Comparison of ENCODE assay signal across 7 mouse cellular contexts in the genomic region with DNA sequence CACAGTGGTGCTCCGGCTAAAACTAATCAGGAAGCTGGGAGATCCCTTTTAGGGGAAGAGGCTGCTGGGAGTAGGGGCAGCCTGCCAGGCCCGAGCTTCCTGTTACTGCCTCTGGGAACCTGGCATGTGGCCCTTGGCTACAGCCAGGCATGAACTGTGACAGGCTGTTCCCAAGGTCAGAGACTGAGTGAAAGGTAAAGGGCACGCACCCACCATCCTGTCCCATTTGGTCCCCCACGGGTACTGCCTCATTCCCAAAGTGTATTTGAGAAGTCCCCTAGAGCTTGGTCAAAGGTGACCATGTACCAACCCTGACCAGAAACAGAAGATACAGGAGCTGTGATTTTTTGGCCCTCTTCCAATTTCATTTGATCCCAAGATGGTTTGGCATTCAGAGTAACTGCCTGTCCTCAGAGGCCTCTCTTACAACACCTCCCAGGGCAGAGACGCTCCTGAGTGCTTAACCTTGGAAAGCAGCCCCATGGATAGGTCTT. TPM values are rescaled to one million over a fixed set of nuclear protein-coding genes. Genes with fewer than 3 reads are reported as not detected.
A peak's percentile ranks its signal among the peaks of the same experiment; 100 is the strongest.
DNase-seq lines count a peak whose midpoint lies in the region; ATAC-seq lines count a peak whose summit lies in the region.

No protein-coding gene starts in this region.

- no peaks in the 10 kb centered on the region for H3K9me3 ChIP-seq in heart, embryonic 12.5 days (replicated peaks)

- H3K4me2 ChIP-seq in heart, embryonic 12.5 days, result no peak overlapping the region

- ATAC-seq in heart, embryonic 12.5 days (ENCODE audit: insufficient number of reproducible peaks, low FRiP score), result peak; percentile 73

- no peaks in the 10 kb centered on the region for H3K27me3 ChIP-seq in heart, embryonic 12.5 days (replicated peaks)

- peak overlapping the region; percentile 84 for H3K27ac ChIP-seq in heart, embryonic 12.5 days (ENCODE audit: poor library complexity, severe bottlenecking)

- H3K4me3 ChIP-seq in heart, embryonic 12.5 days, result no peak overlapping the region

- peaks cover 12% of the 10 kb centered on the region for H3K4me1 ChIP-seq in heart, embryonic 12.5 days (replicated peaks)

- DNase-seq in urinary bladder, adult 2 months (ENCODE audit: low spot score), result peak; percentile 38
- no peak for DNase-seq in urinary bladder, postnatal 10 days (ENCODE audit: low spot score)
- peak; percentile 91 for DNase-seq in cerebellum, adult 9-10 months
- peak; percentile 44 for DNase-seq in layer of hippocampus, adult 9-11 months
- peak; percentile 50 for DNase-seq in ovary, postnatal 14 days (ENCODE audit: low spot score)
- no peak for DNase-seq in thymus, adult 18-20 months

- peaks cover 29% of the 10 kb centered on the region for H3K36me3 ChIP-seq in heart, embryonic 12.5 days

- H3K9ac ChIP-seq in heart, embryonic 12.5 days, result no peak overlapping the region

- WGBS in heart, embryonic 12.5 days, result 48% methylated on average over 5 of the region's 5 CpGs

RNA-seq across cellular contexts. Expression of a gene that starts 7.1 kb away (rescaled TPM):
- 108 and 126 TPM in 2 replicates for polyA plus RNA-seq in urinary bladder, adult 2 months (2012; rRNA removed)
- 71.7 and 73.4 TPM in 2 replicates for polyA plus RNA-seq in heart, embryonic 12.5 days (2016; fragmentation: Nextera tagmentation; extraction: Ambion mirVana)

RNA-seq across cellular contexts. Expression of a gene that starts 12.7 kb away (rescaled TPM):
- polyA plus RNA-seq in urinary bladder, adult 2 months (2012; rRNA removed), result 2.2 and 2.5 TPM in 2 replicates
- 15.3 and 15.8 TPM in 2 replicates for polyA plus RNA-seq in heart, embryonic 12.5 days (2016; fragmentation: Nextera tagmentation; extraction: Ambion mirVana)

RNA-seq across cellular contexts. Expression of a gene that starts 35.4 kb away (rescaled TPM):
- polyA plus RNA-seq in urinary bladder, adult 2 months (2012; rRNA removed), result 23.0 and 28.0 TPM in 2 replicates
- 22.6 and 23.7 TPM in 2 replicates for polyA plus RNA-seq in heart, embryonic 12.5 days (2016; fragmentation: Nextera tagmentation; extraction: Ambion mirVana)

RNA-seq across cellular contexts. Expression of a gene that starts 49.7 kb away (rescaled TPM):
- polyA plus RNA-seq in urinary bladder, adult 2 months (2012; rRNA removed), result 6.1 and 10.1 TPM in 2 replicates
- 22.6 and 23.3 TPM in 2 replicates for polyA plus RNA-seq in heart, embryonic 12.5 days (2016; fragmentation: Nextera tagmentation; extraction: Ambion mirVana)

Comparison
In these comparisons a context has a peak if more than half of its experiments do, and no peak if none do; other contexts are left out.
1. DNase-seq: peak in urinary bladder, adult 2 months (single experiment), cerebellum, adult 9-10 months (single experiment), layer of hippocampus, adult 9-11 months (single experiment) and ovary, postnatal 14 days (single experiment); none in urinary bladder, postnatal 10 days (single experiment) and thymus, adult 18-20 months (0 of 2).